Mouse (Mus musculus): ENCODE measurements around the gene Gap43.

DNA sequence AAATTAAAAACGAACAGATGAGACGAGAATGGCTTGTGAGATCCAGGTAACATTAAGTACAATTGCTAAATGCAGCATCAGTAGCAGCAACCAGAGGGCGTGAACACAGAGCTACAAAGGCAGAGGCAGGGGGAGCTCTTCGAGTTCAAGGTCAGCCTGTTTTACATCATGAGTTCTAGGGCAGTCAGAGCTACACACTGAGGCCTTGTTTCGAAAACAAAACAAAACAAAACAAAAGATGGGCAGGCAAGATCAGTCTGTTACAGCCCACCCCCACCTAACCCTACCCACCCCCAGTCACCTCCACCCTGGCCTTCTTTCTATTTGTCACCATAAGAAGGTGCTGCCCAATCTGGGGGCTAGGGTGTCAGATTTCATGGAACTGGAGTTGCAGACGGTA, 28.9 kb upstream of the Gap43 start:
- TF ChIP-seq CTCF (IDR thresholded peaks at IDR 0.05; ENCODE audit: low read depth): no peak
- TF ChIP-seq EP300 (optimal IDR thresholded peaks at IDR 0.05): no peak

Measured in stomach, postnatal 0 days (tissue).